ENCODE assay signal across 7 mouse cellular contexts in genomic region chr13:100650550-100651438, GRCm38 (mm10). TPM values are rescaled to one million over a fixed set of nuclear protein-coding genes. Genes with fewer than 3 reads are reported as not detected.
DNase-seq lines count a peak whose midpoint lies in the region; ATAC-seq and TF ChIP-seq lines count a peak whose summit lies in the region.

Gene Ak6 (plus strand): TSS chr13:100650979.
Gene Rad17 (minus strand): TSS chr13:100651051.

- no peaks in the 10 kb centered on the region for H3K27me3 ChIP-seq in embryonic facial prominence, embryonic 12.5 days
- H3K27me3 ChIP-seq in kidney, adult 2 months (replicated peaks; ENCODE audit: control insufficient read depth, insufficient read depth, low read length) = no peaks in the 10 kb centered on the region
- H3K27me3 ChIP-seq in limb, embryonic 12.5 days = no peaks in the 10 kb centered on the region
- H3K27me3 ChIP-seq in midbrain, embryonic 15.5 days (replicated peaks) = no peaks in the 10 kb centered on the region
- H3K27me3 ChIP-seq in spleen, adult 2 months (ENCODE audit: control insufficient read depth, insufficient read depth, low read length) = no peaks in the 10 kb centered on the region

- DNase-seq in adrenal gland, postnatal 25 days = peak; percentile 96
- peak; percentile 99 for DNase-seq in heart, adult 11 months
- DNase-seq in kidney, adult 2 months = peak; percentile 96
- DNase-seq in spleen, adult 2 months (ENCODE audit: low read depth in 1 of 2, low spot score in 2 of 2) = peak; percentile 88 to 92

- peak within 1 kb of the TSS; percentile 94 for H3K9ac ChIP-seq in embryonic facial prominence, embryonic 12.5 days
- peak within 1 kb of the TSS; percentile 91 for H3K9ac ChIP-seq in limb, embryonic 12.5 days (replicated peaks)
- H3K9ac ChIP-seq in midbrain, embryonic 15.5 days = peak within 1 kb of the TSS; percentile 81

- TF ChIP-seq CTCF in kidney, adult 2 months (conservative IDR thresholded peaks at IDR 0.05; ENCODE audit: insufficient read depth, insufficient read length, low read depth, low read length) = no peak
- TF ChIP-seq CTCF in spleen, adult 2 months (IDR thresholded peaks at IDR 0.05; ENCODE audit: extremely low read depth, insufficient read depth, insufficient read length, insufficient replicate concordance) = no peak

- WGBS in embryonic facial prominence, embryonic 12.5 days = under 1% methylated on average over 72 of the region's 73 CpGs
- WGBS in kidney, adult 2 months = under 1% methylated on average over 73 of the region's 73 CpGs
- WGBS in limb, embryonic 12.5 days = under 1% methylated on average over 72 of the region's 73 CpGs
- WGBS in midbrain, embryonic 15.5 days = under 1% methylated on average over 71 of the region's 73 CpGs
- whole genome bisulfite sequencing in spleen, adult 2 months = under 1% methylated on average over 73 of the region's 73 CpGs

- peak within 1 kb of the TSS; percentile 90 for H3K27ac ChIP-seq in embryonic facial prominence, embryonic 12.5 days
- peak within 1 kb of the TSS; percentile 99 for H3K27ac ChIP-seq in kidney, adult 2 months (ENCODE audit: insufficient read depth, low read depth, low read length)
- H3K27ac ChIP-seq in limb, embryonic 12.5 days = peak within 1 kb of the TSS; percentile 95
- H3K27ac ChIP-seq in midbrain, embryonic 15.5 days = peak within 1 kb of the TSS; percentile 98
- H3K27ac ChIP-seq in spleen, adult 2 months (ENCODE audit: insufficient read depth, low read length) = peak within 1 kb of the TSS; percentile 97

- peak within 1 kb of the TSS; percentile 89 for H3K4me2 ChIP-seq in embryonic facial prominence, embryonic 12.5 days (replicated peaks)
- peak within 1 kb of the TSS; percentile 87 for H3K4me2 ChIP-seq in limb, embryonic 12.5 days
- H3K4me2 ChIP-seq in midbrain, embryonic 15.5 days = peak within 1 kb of the TSS; percentile 73

- peak within 1 kb of the TSS; percentile 88 for H3K4me3 ChIP-seq in embryonic facial prominence, embryonic 12.5 days
- peak within 1 kb of the TSS; percentile 94 for H3K4me3 ChIP-seq in kidney, adult 2 months (ENCODE audit: insufficient read depth, low read depth, low read length)
- peak within 1 kb of the TSS; percentile 90 for H3K4me3 ChIP-seq in limb, embryonic 12.5 days (replicated peaks)
- H3K4me3 ChIP-seq in midbrain, embryonic 15.5 days = peak within 1 kb of the TSS; percentile 60
- H3K4me3 ChIP-seq in spleen, adult 2 months (ENCODE audit: extremely low read depth, insufficient read depth, insufficient read length) = peak within 1 kb of the TSS; percentile 88

- no peak for TF ChIP-seq POLR2A in kidney, adult 2 months (IDR thresholded peaks at IDR 0.05; ENCODE audit: low read depth, low read length)
- TF ChIP-seq POLR2A in spleen, adult 2 months (IDR thresholded peaks at IDR 0.05; ENCODE audit: low read depth, low read length) = peak; percentile 45; the same call in 1 of the 2 replicates

- peak; percentile 94 for ATAC-seq in embryonic facial prominence, embryonic 12.5 days (ENCODE audit: insufficient number of reproducible peaks, insufficient read depth, low FRiP score, low TSS enrichment)
- ATAC-seq in limb, embryonic 12.5 days (ENCODE audit: insufficient number of reproducible peaks, insufficient read depth, low FRiP score, low TSS enrichment, low read depth) = peak; percentile 97
- peak; percentile 98 for ATAC-seq in midbrain, embryonic 15.5 days (replicated peaks)

- peaks cover 15% of the 10 kb centered on the region for H3K36me3 ChIP-seq in embryonic facial prominence, embryonic 12.5 days
- no peaks in the 10 kb centered on the region; the same call in 1 of the 2 replicates for H3K36me3 ChIP-seq in kidney, adult 2 months (ENCODE audit: control insufficient read depth, insufficient read depth, low read length)
- peaks cover 36% of the 10 kb centered on the region for H3K36me3 ChIP-seq in limb, embryonic 12.5 days
- peaks cover 4% of the 10 kb centered on the region; the same call in 1 of the 2 replicates for H3K36me3 ChIP-seq in midbrain, embryonic 15.5 days (replicated peaks)
- peaks cover 7% of the 10 kb centered on the region; the same call in 1 of the 2 replicates for H3K36me3 ChIP-seq in spleen, adult 2 months (ENCODE audit: control insufficient read depth, insufficient read depth, low read length)

- peaks cover 7% of the 10 kb centered on the region for H3K4me1 ChIP-seq in embryonic facial prominence, embryonic 12.5 days
- peaks cover 7% of the 10 kb centered on the region; the same call in 1 of the 2 replicates for H3K4me1 ChIP-seq in kidney, adult 2 months (ENCODE audit: control insufficient read depth, insufficient read depth, low read length)
- H3K4me1 ChIP-seq in limb, embryonic 12.5 days (replicated peaks) = peaks cover 8% of the 10 kb centered on the region
- H3K4me1 ChIP-seq in midbrain, embryonic 15.5 days = peaks cover 15% of the 10 kb centered on the region
- H3K4me1 ChIP-seq in spleen, adult 2 months (ENCODE audit: control insufficient read depth, insufficient read depth, insufficient read length) = peaks cover 10% of the 10 kb centered on the region

- no peaks in the 10 kb centered on the region for H3K9me3 ChIP-seq in embryonic facial prominence, embryonic 12.5 days
- H3K9me3 ChIP-seq in limb, embryonic 12.5 days = no peaks in the 10 kb centered on the region
- H3K9me3 ChIP-seq in midbrain, embryonic 15.5 days = no peaks in the 10 kb centered on the region

RNA-seq across cellular contexts. Expression of gene Ak6, which starts in this region (rescaled TPM):
- total RNA-seq in adrenal gland, postnatal 25 days (2021) = 68.4 and 77.9 TPM in 2 replicates
- polyA plus RNA-seq in embryonic facial prominence, embryonic 12.5 days (2016; fragmentation: Nextera tagmentation; extraction: Ambion mirVana) = 284 and 286 TPM in 2 replicates
- polyA plus RNA-seq in kidney, adult 2 months (2012; rRNA removed) = 38.8 and 52.5 TPM in 2 replicates
- polyA plus RNA-seq in limb, embryonic 12.5 days (2016; fragmentation: Nextera tagmentation; extraction: Ambion mirVana) = 281 and 291 TPM in 2 replicates
- polyA plus RNA-seq in midbrain, embryonic 15.5 days (2015; fragmentation: Nextera tagmentation; extraction: Ambion mirVana) = 299 and 307 TPM in 2 replicates
- 15.5 and 19.3 TPM in 2 replicates for polyA plus RNA-seq in spleen, adult 2 months (2012; rRNA removed)

RNA-seq across cellular contexts. Expression of gene Rad17, which starts in this region (rescaled TPM):
- total RNA-seq in adrenal gland, postnatal 25 days (2021) = 22.6 and 22.8 TPM in 2 replicates
- 26.6 and 27.7 TPM in 2 replicates for polyA plus RNA-seq in embryonic facial prominence, embryonic 12.5 days (2016; fragmentation: Nextera tagmentation; extraction: Ambion mirVana)
- 4.0 and 5.2 TPM in 2 replicates for polyA plus RNA-seq in kidney, adult 2 months (2012; rRNA removed)
- polyA plus RNA-seq in limb, embryonic 12.5 days (2016; fragmentation: Nextera tagmentation; extraction: Ambion mirVana) = 28.6 and 28.8 TPM in 2 replicates
- 17.0 and 17.1 TPM in 2 replicates for polyA plus RNA-seq in midbrain, embryonic 15.5 days (2015; fragmentation: Nextera tagmentation; extraction: Ambion mirVana)
- polyA plus RNA-seq in spleen, adult 2 months (2012; rRNA removed) = 2.7 and 2.8 TPM in 2 replicates

Comparison
In these comparisons a context has a peak if more than half of its experiments do, and no peak if none do; other contexts are left out.
1. Peak in every context shown above with its lines: DNase-seq, ATAC-seq, H3K4me3 ChIP-seq and H3K27ac ChIP-seq.